Mouse (Mus musculus) heart, adult 2 months (tissue): ENCODE measurements around the gene Mmgt2. TPM values are rescaled to one million over a fixed set of nuclear protein-coding genes. Genes with fewer than 3 reads are reported as not detected.

Source experiments
- DNase-seq, 2 experiments: peaks; one replicate each; pipeline ENCODE4 v3.0.0; 2021
- H3K27ac ChIP-seq: fragments of 200-600 bp; 2 replicates; pipeline ENCODE4 v1.8.1; 2022
- H3K27me3 ChIP-seq: fragments of 200-500 bp; 2 replicates; pipeline ENCODE4 v1.6.1; 2012; ENCODE audit warnings: mild to moderate bottlenecking, low read length, inconsistent platforms, mixed read lengths; ENCODE audit not compliant: control insufficient read depth, insufficient read depth
- H3K36me3 ChIP-seq: fragments of 200-500 bp; 2 replicates; pipeline ENCODE4 v1.6.1; 2012; ENCODE audit warnings: low read length, inconsistent platforms; ENCODE audit not compliant: control insufficient read depth, insufficient read depth
- H3K4me1 ChIP-seq: fragments of 200-500 bp; 2 replicates; pipeline ENCODE4 v1.6.1; 2011; ENCODE audit warnings: low read length; ENCODE audit not compliant: control insufficient read depth, insufficient read depth
- H3K4me3 ChIP-seq: fragments of 200-600 bp; 2 replicates; pipeline ENCODE4 v1.8.1; 2022
- H3K79me2 ChIP-seq: fragments of 200-500 bp; replicated peaks from 2 replicates; pipeline ENCODE4 v1.6.1; 2012; ENCODE audit warnings: mild to moderate bottlenecking, inconsistent platforms, low read length, moderate library complexity, mixed read lengths; ENCODE audit not compliant: control insufficient read depth, insufficient read depth
- H3K9ac ChIP-seq: fragments of 200-500 bp; 2 replicates; pipeline ENCODE4 v1.6.1; 2012; ENCODE audit warnings: low read depth, mild to moderate bottlenecking, control low read depth, inconsistent platforms, low read length, mixed read lengths
- CTCF ChIP-seq: fragments of 200-600 bp; IDR thresholded peaks from 2 replicates; pipeline ENCODE4 v1.8.1; 2022; ENCODE audit warnings: antibody characterized with exemption, mild to moderate bottlenecking, moderate library complexity
- EP300 ChIP-seq: fragments of 200-500 bp; IDR thresholded peaks from 2 replicates; pipeline ENCODE4 v1.6.1; 2011; ENCODE audit warnings: low read depth, low read length, control low read depth; ENCODE audit not compliant: insufficient read depth
- POLR2A ChIP-seq: fragments of 200-500 bp; IDR thresholded peaks from 2 replicates; pipeline ENCODE4 v1.6.1; 2011; ENCODE audit warnings: mild to moderate bottlenecking, low read depth, low read length, control low read depth; ENCODE audit not compliant: insufficient read depth
- WGBS: fragments of 180-500 bp; shearing (Covaris S2); methylation state at CpG from one replicate; pipeline ENCODE4 v1.1.7; 2018; 5-methylcytosine and 5-hydroxymethylcytosine counted together
- intact Hi-C: fragments of 180-260 bp; cut with DNase I; formaldehyde crosslinking; loops from one replicate; pipeline ENCODE4 v1.15.1; 2025
- polyA plus RNA-seq: library from polyadenylated mRNA; depleted of rRNA; stranded (reverse); fragments of >200 nt; gene quantifications from 2 replicates; pipeline ENCODE4 v1.2.3, GENCODE M21; 2012
- total RNA-seq, 2 experiments: library from RNA; stranded (reverse); gene quantifications; 2 replicates each; pipeline ENCODE4 v1.2.3; 2021

Gene Mmgt2
- total and polyA plus RNA-seq, 3 experiments, result 5.8 to 8.7 (median 8.6) TPM

DNA sequence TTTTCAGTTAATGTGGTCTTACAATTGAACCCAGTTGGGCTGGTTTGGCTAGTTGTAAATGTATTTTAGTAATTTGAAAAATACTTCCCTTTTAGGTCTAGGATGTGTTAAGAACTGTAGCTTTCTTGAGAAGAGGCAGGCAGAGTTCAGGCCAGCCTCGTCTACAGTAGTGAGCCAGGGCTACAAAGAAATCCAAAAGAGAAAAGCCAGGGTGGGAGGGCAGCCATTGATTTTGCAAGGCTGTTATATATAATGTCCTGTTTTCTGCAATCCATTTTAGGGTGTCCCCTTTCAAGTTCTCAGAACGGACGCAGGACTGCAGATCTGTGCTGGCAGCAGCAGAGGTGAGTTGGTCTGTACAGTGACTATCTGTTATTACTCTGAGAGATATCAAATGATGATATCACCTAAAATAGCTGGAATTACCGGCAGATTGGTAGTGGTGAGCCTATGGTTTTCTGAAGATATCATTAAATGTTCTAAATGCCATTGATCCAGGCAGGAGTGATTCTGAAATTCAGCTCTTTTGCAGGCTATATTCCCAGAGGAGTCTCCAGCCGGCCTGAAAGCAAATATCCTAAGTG is 44.2 kb upstream of the Mmgt2 start:
- Histone ChIP-seq H3K36me3 (peaks cover 13% of the 10 kb centered on the region), H3K79me2 (no peaks in the 10 kb centered on the region; the same call in 1 of the 2 replicates), H3K27ac (no peak overlapping the region), H3K4me1 (peaks cover 3% of the 10 kb centered on the region), H3K4me3 (no peak overlapping the region), H3K9ac (no peak overlapping the region), H3K27me3 (no peaks in the 10 kb centered on the region)
- no peak for DNase-seq
- no peak for TF ChIP-seq POLR2A
- no peak for TF ChIP-seq CTCF
- no peak for TF ChIP-seq EP300
- intact Hi-C loops, result loop anchor here (10.0 kb wide), 1 partner anchor 271 kb away; the partner anchor contains the start of gene Tvp23b
- WGBS, result 36% methylated on average over 5 of the region's 5 CpGs

DNA sequence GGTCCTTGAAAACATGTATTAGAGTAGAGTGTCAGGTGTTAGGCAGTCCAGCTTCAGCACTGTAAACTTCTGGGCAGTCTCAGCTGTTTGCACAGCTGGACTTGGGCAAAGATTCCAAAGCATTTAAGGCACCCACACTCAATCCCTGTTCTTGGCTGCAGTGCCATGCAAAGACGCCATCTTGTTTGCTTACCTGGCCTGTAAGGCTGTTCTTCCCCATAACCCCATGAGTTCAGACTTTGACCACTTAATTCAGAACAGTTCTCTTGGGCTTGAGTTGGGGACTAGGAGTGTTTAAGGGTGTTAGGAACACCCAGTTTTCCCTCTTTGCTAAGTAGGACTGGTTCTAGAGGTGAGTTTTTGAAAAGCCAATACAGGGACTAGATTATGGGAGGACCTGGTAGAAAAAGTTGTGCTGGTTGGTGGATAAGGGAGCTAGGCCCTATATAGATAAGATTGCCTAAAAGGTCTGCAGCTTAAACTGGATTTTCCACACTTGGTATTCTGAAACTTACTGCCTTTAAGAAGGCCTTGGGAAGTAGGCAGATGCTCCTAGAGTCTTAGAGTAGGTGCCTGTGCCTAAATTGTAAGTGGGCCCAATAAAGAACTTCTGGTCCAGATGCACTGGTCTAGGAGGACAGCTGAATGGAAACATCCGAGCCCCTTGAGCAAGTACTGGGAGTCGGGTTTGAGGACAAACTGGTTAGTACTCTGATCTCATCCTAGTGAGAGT is 43.4 kb upstream of the Mmgt2 start:
- H3K4me1 ChIP-seq, result peaks cover 3% of the 10 kb centered on the region
- H3K9ac ChIP-seq, result no peak overlapping the region
- H3K4me3 ChIP-seq, result no peak overlapping the region
- H3K27ac ChIP-seq, result no peak overlapping the region
- H3K36me3 ChIP-seq, result peaks cover 13% of the 10 kb centered on the region
- TF ChIP-seq CTCF, result no peak
- no peak for TF ChIP-seq POLR2A
- no peak for TF ChIP-seq EP300
- intact Hi-C loops, result loop anchor here (10.0 kb wide), 1 partner anchor 270 kb away; the partner anchor contains the start of gene Tvp23b
- WGBS, result 57% methylated on average over 3 of the region's 3 CpGs
- no peak for DNase-seq
- no peaks in the 10 kb centered on the region; the same call in 1 of the 2 replicates for H3K79me2 ChIP-seq
- no peaks in the 10 kb centered on the region for H3K27me3 ChIP-seq

DNA sequence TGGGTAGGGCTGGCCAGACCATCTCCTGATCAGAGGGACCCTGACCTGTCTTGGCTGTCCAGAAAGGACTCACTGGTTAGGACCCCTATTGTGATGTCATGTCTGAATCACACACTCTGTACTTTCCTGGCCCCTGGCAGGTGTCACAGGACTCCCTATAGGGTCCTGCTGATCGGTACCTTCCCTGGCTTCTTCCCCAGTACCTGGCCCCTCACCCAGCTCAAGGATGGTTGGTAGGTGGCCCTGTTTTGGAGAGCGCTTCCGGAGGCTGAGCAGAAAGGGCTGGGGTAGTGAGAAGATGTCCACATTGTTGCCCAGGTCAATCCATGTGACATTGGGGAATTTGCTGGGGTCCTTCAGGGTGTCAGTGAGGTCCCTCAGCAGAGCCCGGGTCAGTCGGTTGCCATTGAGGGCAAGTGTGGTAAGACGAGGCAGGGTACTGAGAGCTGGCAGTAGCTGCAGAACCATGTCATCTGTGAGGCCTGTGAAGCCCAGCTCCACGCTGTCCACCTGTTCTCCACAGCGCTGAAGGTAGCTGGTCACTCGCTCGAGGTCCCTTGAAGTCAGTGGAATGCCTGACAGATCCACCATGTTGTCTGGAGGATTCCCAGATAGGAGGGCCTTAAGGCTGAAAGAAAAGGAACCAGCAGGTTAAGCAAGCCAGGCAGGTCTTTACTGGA is 42.7 kb upstream of the Mmgt2 start:
- peaks cover 3% of the 10 kb centered on the region for H3K4me1 ChIP-seq
- intact Hi-C loops, result loop anchor here (10.0 kb wide), 1 partner anchor 269 kb away; the partner anchor contains the start of gene Tvp23b
- no peaks in the 10 kb centered on the region for H3K27me3 ChIP-seq
- no peak overlapping the region for H3K27ac ChIP-seq
- no peak overlapping the region for H3K9ac ChIP-seq
- no peaks in the 10 kb centered on the region; the same call in 1 of the 2 replicates for H3K79me2 ChIP-seq
- DNase-seq, result no peak
- WGBS, result 69% methylated on average over 10 of the region's 10 CpGs
- peaks cover 13% of the 10 kb centered on the region for H3K36me3 ChIP-seq
- no peak overlapping the region for H3K4me3 ChIP-seq
- TF ChIP-seq POLR2A (0 out of 2 replicates have a peak, but pooled peaks have one; percentile 28), CTCF (no peak)

DNA sequence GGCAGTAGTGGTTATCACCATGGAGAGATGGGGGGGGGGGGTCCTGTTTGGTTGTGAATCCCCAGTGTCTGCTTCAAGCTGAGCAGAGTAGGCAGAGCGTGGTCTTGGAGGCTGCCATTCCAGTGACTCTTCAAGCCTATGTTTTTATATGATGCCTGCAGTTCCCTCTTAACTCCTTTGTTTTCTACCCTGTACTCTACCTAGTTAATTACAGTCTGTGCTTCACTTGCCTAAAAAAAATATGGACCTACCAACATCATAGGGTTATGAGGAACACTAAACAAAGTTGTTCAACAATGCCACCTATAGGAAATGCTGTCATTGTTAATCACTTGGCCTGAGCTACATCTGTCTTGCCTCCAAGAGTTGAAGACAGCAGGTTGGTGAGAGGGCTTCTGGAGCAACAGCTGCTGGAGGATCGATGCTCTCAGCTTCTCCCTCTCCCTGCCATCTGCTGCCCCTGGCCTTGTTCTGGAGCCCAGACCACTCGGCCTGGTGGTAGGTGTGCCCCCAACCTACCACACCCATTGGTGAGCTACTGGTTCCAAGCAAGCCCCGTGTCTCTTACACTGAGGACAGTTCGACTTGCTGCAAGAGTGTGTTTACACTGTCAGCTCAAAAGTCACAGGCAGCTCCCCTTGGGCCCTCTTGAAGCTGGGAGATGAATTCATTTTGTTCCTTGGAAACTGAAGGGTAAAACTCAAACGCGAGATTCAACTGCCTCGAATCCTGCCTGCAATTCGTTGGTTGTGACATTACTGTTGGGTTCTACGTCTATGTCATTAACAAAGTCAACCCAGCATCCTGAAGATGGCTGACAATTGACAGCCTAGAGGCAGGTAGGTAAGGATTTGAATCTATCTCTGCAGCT is 41.9 kb upstream of the Mmgt2 start:
- 64% methylated on average over 10 of the region's 10 CpGs for whole genome bisulfite sequencing
- peaks cover 3% of the 10 kb centered on the region for H3K4me1 ChIP-seq
- no peak for DNase-seq
- H3K79me2 ChIP-seq, result no peaks in the 10 kb centered on the region; the same call in 1 of the 2 replicates
- intact Hi-C loops, result loop anchor here (10.0 kb wide), 1 partner anchor 268 kb away; the partner anchor contains the start of gene Tvp23b
- H3K9ac ChIP-seq, result no peak overlapping the region
- no peak overlapping the region for H3K4me3 ChIP-seq
- TF ChIP-seq EP300 (no peak), CTCF (no peak), POLR2A (0 out of 2 replicates have a peak, but pooled peaks have one; percentile 18)
- H3K27me3 ChIP-seq, result no peaks in the 10 kb centered on the region
- peaks cover 13% of the 10 kb centered on the region for H3K36me3 ChIP-seq
- no peak overlapping the region for H3K27ac ChIP-seq
